ENCODE assay signal across 8 mouse cellular contexts in the genomic region with DNA sequence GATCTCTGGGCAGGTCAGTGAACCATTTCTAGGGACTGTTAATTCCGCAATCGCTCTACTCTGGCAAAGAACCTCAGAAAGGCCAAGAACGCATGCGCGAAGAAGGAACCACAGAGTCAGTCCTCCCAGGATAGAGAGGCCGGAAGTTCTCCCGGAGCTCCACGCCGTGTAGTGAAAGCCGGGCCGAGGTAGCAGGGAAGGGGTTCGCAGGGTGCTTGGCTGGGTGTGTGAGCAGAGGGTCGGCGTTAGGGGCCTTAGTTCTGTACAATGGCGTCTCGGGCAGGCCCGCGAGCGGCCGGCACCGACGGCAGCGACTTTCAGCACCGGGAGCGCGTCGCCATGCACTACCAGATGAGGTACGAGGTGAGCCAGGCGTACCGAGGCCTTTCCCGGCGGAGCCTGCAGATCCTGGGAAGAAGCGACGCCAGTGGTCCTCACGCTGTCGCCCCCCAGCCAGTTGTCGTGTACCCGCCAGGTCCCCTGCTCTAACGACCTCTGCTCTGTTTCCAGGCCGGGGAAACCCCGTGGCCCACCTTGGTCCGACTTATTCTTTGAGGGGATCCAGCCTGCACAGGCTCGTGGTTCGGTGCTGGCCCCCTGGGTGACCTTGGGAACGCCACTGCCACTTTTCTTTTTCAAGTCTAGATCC. TPM values are rescaled to one million over a fixed set of nuclear protein-coding genes. Genes with fewer than 3 reads are reported as not detected.
DNase-seq lines count a peak whose midpoint lies in the region; ATAC-seq lines count a peak whose summit lies in the region.

Jagn1 (plus strand) TSS at position 128 of the 649 bp plus-strand sequence.

- ATAC-seq in hindbrain, embryonic 12.5 days (ENCODE audit: low FRiP score) = peak; percentile 92

- H3K27ac ChIP-seq in hindbrain, embryonic 12.5 days = peak within 1 kb of the TSS; percentile 68

- peaks cover 13% of the 10 kb centered on the region for H3K36me3 ChIP-seq in hindbrain, embryonic 12.5 days

- H3K9me3 ChIP-seq in hindbrain, embryonic 12.5 days (replicated peaks) = no peaks in the 10 kb centered on the region

- peaks cover 8% of the 10 kb centered on the region for H3K4me1 ChIP-seq in hindbrain, embryonic 12.5 days

- DNase-seq in Muller cell, postnatal 12 days (ENCODE audit: inconsistent ontology term) = peak; percentile 93
- DNase-seq in cerebellum, adult 9-11 months = peak; percentile 91
- peak; percentile 77 to 83 for DNase-seq in frontal cortex, postnatal 10 days (ENCODE audit: low spot score in 2 of 2)
- DNase-seq in layer of hippocampus, postnatal 14 days (ENCODE audit: low spot score in 2 of 2) = peak; percentile 88 to 93
- peak; percentile 93 for DNase-seq in lung, postnatal 14 days
- peak; percentile 93 for DNase-seq in retina, adult 2 months (ENCODE audit: low read depth, low spot score)
- peak; percentile 86 to 89 for DNase-seq in thymus, postnatal 36 days

- peak within 1 kb of the TSS; percentile 92 for H3K9ac ChIP-seq in hindbrain, embryonic 12.5 days

- peak within 1 kb of the TSS; percentile 82 for H3K4me3 ChIP-seq in hindbrain, embryonic 12.5 days

- H3K4me2 ChIP-seq in hindbrain, embryonic 12.5 days (replicated peaks) = peak within 1 kb of the TSS; percentile 86

- no peaks in the 10 kb centered on the region for H3K27me3 ChIP-seq in hindbrain, embryonic 12.5 days

- under 1% methylated on average over 40 of the region's 45 CpGs for WGBS in hindbrain, embryonic 12.5 days

RNA-seq across cellular contexts. Expression of gene Jagn1, which starts in this region (rescaled TPM):
- polyA plus RNA-seq in hindbrain, embryonic 12.5 days (2016; fragmentation: Nextera tagmentation; extraction: Ambion mirVana) = 69.2 and 71.3 TPM in 2 replicates
- total RNA-seq in layer of hippocampus, postnatal 14 days (2021) = 10 to 100 TPM; 45.6 to 53.3 TPM

Comparison
In these comparisons a context has a peak if more than half of its experiments do, and no peak if none do; other contexts are left out.
1. Peak in every context shown above with its lines: DNase-seq, ATAC-seq, H3K4me3 ChIP-seq and H3K27ac ChIP-seq.